Mouse (Mus musculus): ENCODE data around the gene Furin. TPM values are rescaled to one million over a fixed set of nuclear protein-coding genes. Genes with fewer than 3 reads are reported as not detected.
A peak's percentile ranks its signal among the peaks of the same experiment; 100 is the strongest.

Furin gene
- polyA plus RNA-seq, 1 experiment from 2014 or later, result 5.7 TPM

DNA sequence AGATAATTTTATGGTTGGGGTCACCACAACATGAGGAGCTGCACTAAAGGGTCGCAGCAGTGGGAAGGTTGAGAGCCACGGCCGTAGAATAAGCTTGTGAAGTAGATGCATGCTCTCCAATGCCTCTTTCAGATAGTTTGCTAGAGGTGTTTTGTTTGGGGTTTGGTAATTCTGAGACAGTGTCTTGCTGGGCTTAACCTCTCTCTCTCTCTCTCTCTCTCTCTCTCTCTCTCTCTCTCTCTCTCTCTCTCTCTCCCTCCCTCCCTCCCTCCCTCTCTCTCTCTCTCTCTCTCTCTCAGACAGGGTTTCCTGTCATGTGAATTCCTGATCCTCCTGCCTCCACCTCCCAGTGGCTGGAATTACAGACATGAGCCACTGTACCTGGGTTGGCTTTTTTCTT is 30.5 kb downstream of the Furin start:
- no peak overlapping the region for H3K9ac ChIP-seq
- no peaks in the 10 kb centered on the region for H3K9me3 ChIP-seq
- H3K4me2 ChIP-seq, result no peak overlapping the region
- H3K4me1 ChIP-seq, result peaks cover 18% of the 10 kb centered on the region
- H3K27me3 ChIP-seq (replicated peaks), result no peaks in the 10 kb centered on the region
- ATAC-seq (replicated peaks), result no peak
- 90% methylated on average over 3 of the region's 3 CpGs for WGBS
- H3K36me3 ChIP-seq (replicated peaks), result no peaks in the 10 kb centered on the region
- no peak overlapping the region for H3K27ac ChIP-seq
- no peak overlapping the region for H3K4me3 ChIP-seq

DNA sequence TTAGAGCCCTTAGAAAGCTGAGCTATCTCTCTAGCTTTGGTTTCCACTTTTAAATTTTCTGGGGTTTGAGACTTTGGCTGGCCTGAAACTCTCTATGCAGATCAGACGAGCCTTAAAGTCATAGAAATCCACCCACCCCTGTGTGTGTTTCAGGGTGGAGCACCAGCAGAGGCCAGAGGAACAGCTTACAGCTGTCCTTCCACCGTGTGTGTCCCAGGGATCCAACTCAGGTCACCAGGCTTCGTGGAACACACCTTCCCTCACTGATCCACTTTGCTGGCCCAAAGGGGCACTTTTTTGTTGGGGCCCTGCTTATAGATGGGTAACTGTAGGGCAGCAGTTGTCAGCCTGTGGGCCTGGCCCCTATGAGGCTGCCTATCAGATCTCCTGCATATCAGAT is 31.0 kb downstream of the Furin start:
- WGBS, result 69% methylated on average over 3 of the region's 3 CpGs
- Histone ChIP-seq H3K9ac (no peak overlapping the region), H3K4me3 (no peak overlapping the region), H3K27ac (no peak overlapping the region), H3K36me3 (replicated peaks) (no peaks in the 10 kb centered on the region), H3K9me3 (no peaks in the 10 kb centered on the region), H3K27me3 (replicated peaks) (no peaks in the 10 kb centered on the region), H3K4me2 (no peak overlapping the region), H3K4me1 (peaks cover 23% of the 10 kb centered on the region)
- ATAC-seq (replicated peaks), result no peak

DNA sequence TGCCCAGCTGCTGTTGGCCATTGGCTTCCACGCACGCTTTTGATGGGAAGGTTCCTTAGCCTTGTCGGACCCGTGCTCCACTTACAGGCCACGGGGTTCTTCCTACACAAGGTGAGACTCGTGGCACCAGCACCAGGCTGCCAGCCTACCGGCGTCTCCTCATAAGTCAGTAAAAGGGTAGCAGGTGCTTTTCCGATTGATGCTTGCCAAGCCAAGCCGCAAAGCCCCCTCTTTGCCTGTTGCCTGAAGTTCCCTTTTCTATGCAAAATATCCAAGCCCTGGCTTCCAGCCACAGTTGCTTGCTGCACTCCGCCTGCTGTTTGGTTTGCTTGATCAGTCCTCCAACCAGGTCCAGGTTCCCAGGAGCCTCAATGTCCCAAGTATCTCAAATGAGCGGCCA is 31.4 kb downstream of the Furin start:
- 80% methylated on average over 12 of the region's 12 CpGs for WGBS
- no peaks in the 10 kb centered on the region for H3K9me3 ChIP-seq
- H3K27ac ChIP-seq, result no peak overlapping the region
- H3K36me3 ChIP-seq (replicated peaks), result no peaks in the 10 kb centered on the region
- ATAC-seq (replicated peaks), result no peak
- H3K4me3 ChIP-seq, result no peak overlapping the region
- H3K4me2 ChIP-seq, result no peak overlapping the region
- no peaks in the 10 kb centered on the region for H3K27me3 ChIP-seq (replicated peaks)
- no peak overlapping the region for H3K9ac ChIP-seq
- peaks cover 26% of the 10 kb centered on the region for H3K4me1 ChIP-seq

DNA sequence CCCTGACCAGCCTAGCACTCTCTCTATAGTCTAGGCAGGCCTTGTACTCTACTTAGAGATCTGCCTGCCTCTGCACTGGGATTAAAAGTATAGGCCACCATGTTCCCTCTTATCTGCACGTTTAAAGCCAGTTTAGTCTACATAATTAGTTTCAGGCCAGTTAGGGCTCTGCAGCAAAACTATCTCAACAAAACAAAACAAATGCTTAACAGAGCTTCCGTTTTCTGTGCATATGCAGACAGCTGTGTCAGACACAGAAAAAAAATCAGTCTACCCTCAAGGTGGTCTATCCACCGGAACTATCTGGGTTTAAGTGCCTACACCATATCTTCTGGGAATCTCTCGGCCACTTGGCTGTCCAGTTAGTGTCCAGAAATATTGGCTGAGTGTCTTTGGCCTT is 31.9 kb downstream of the Furin start:
- ATAC-seq (replicated peaks), result no peak

DNA sequence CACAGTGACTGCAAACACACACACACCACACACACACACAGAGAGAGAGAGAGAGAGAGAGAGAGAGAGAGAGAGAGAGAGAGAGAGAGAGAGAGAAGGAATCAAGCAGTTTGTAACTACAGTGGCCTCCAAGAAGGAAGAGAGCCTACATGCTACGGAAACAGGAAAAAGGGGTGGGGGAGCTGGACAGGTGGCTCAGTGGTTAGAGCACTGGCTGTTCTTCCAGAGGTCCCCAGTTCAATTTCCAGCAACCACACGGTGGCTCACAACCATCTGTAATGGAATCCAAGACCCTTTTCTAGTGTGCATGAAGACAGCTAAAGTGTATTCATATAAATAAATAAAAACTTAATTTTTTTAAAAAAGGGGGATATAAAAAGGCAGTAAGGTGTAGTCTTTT is 32.6 kb downstream of the Furin start:
- Histone ChIP-seq H3K27me3 (replicated peaks) (no peaks in the 10 kb centered on the region), H3K4me3 (no peak overlapping the region), H3K9me3 (no peaks in the 10 kb centered on the region), H3K4me2 (no peak overlapping the region), H3K36me3 (replicated peaks) (peaks cover under 1% of the 10 kb centered on the region; the same call in 1 of the 2 replicates), H3K27ac (no peak overlapping the region), H3K4me1 (peaks cover 30% of the 10 kb centered on the region), H3K9ac (no peak overlapping the region)
- ATAC-seq (replicated peaks), result no peak
- 53% methylated on average over 2 of the region's 2 CpGs for WGBS

More for the DNA sequence above, 31.9 kb downstream of the Furin start:
- 81% methylated on average over 4 of the region's 4 CpGs for WGBS
- no peak overlapping the region for H3K27ac ChIP-seq
- no peaks in the 10 kb centered on the region for H3K9me3 ChIP-seq
- H3K4me1 ChIP-seq, result peaks cover 29% of the 10 kb centered on the region
- H3K27me3 ChIP-seq (replicated peaks), result no peaks in the 10 kb centered on the region
- H3K4me3 ChIP-seq, result no peak overlapping the region
- H3K36me3 ChIP-seq (replicated peaks), result no peaks in the 10 kb centered on the region; the same call in 1 of the 2 replicates
- H3K4me2 ChIP-seq, result no peak overlapping the region
- no peak overlapping the region for H3K9ac ChIP-seq

DNA sequence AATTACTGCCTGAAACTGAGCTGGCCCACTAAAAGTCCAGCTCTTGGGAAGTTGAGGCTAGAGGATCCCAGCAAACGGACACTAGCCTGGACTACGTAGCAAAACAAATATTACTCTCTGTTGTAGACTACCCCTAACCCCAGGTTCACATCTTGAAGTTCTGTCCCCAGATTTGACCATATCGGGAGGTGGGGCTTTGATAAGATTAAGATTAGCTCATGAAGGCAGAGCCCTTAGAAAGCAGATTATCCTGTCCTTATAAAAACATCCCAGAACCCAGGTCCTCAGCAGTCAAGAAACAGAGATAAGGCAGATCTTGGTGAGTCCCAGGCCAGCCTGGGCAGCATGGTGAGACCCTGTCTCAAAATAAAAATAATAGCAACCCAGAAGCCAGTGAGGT is 33.1 kb downstream of the Furin start:
- no peak for ATAC-seq (replicated peaks)
- no peak overlapping the region for H3K4me3 ChIP-seq
- H3K27me3 ChIP-seq (replicated peaks), result no peaks in the 10 kb centered on the region
- H3K36me3 ChIP-seq (replicated peaks), result peaks cover 6% of the 10 kb centered on the region
- 91% methylated on average over 3 of the region's 3 CpGs for WGBS
- no peak overlapping the region for H3K4me2 ChIP-seq
- H3K9ac ChIP-seq, result no peak overlapping the region
- peaks cover 30% of the 10 kb centered on the region for H3K4me1 ChIP-seq
- no peak overlapping the region for H3K27ac ChIP-seq
- H3K9me3 ChIP-seq, result no peaks in the 10 kb centered on the region

DNA sequence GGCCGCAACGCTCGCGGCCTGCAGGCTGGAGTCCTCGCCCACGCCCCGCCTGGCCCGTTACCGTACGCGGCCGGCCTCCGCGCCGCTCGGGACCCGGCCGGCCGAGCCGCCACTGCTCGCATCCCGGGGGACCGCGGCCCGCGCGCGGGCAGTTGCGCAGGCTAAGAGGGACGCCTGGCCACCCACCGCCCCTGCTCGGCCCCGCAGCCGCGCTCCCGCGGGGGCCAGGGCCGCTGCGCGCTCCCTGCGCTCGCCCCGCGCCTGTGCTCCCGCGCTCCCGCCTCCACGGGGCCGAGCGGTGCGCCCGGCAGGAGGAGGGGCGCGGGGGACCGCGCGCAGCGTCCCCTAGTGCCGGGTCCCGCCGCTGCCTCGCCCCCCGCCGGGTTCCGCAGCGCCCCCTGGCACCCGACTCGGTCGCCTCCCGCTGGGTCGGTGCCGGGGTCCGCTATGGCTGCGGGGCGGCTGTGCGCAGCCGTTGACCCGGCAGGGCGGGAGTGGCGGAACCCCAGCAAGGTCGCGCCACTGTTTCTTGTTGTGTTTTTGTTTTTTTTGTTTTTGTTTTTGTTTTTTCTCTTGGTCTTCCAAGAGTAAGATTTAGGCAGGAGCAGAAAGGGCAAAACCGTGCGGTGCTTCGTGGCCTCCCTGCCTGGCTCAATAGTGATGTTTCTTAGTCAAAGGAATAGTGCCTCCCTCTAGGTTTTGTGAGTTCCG is 34.0 kb downstream of the Furin start, which contains the start of gene Man2a2:
Gene Man2a2 (minus strand): TSS at position 335 of the 711 bp plus-strand sequence.
- H3K36me3 ChIP-seq (replicated peaks), result peaks cover 16% of the 10 kb centered on the region
- H3K4me3 ChIP-seq, result peak within 1 kb of the TSS; percentile 95
- peak within 1 kb of the TSS; percentile 53 for H3K4me2 ChIP-seq
- WGBS, result under 1% methylated on average over 60 of the region's 86 CpGs
- peak within 1 kb of the TSS; percentile 85 for H3K27ac ChIP-seq
- peak; percentile 80 for ATAC-seq (replicated peaks)
- no peaks in the 10 kb centered on the region for H3K9me3 ChIP-seq
- H3K9ac ChIP-seq, result peak within 1 kb of the TSS; percentile 92
- H3K4me1 ChIP-seq, result peaks cover 28% of the 10 kb centered on the region
- H3K27me3 ChIP-seq (replicated peaks), result no peaks in the 10 kb centered on the region

DNA sequence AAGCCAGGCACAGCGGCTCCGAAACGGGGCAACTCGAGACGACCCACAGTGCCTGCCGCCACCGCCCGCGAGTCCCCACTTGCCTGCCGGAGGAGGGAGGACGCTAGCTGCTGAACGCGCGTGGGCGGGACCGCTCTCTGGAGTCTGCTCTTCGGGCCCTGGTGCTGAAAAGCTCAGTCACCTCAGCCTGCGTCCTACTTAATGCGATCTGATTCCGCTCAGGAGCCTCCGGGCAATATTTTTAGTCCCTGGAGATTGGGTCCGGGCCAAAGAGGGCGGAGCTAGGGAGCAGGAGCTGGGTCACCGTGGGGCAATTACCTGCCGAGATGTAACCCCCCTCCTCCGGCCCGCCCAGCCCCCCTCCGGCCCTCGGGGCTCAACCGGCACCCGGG is 34.6 kb downstream of the Furin start:
- WGBS, result under 1% methylated on average over 31 of the region's 31 CpGs
- H3K4me2 ChIP-seq, result peak overlapping the region; percentile 53
- no peaks in the 10 kb centered on the region for H3K9me3 ChIP-seq
- ATAC-seq (replicated peaks), result peak; percentile 77
- peaks cover 22% of the 10 kb centered on the region for H3K4me1 ChIP-seq
- H3K27ac ChIP-seq, result peak overlapping the region; percentile 85
- peak overlapping the region; percentile 95 for H3K4me3 ChIP-seq
- no peaks in the 10 kb centered on the region for H3K27me3 ChIP-seq (replicated peaks)
- peaks cover 19% of the 10 kb centered on the region for H3K36me3 ChIP-seq (replicated peaks)
- H3K9ac ChIP-seq, result peak overlapping the region; percentile 92

DNA sequence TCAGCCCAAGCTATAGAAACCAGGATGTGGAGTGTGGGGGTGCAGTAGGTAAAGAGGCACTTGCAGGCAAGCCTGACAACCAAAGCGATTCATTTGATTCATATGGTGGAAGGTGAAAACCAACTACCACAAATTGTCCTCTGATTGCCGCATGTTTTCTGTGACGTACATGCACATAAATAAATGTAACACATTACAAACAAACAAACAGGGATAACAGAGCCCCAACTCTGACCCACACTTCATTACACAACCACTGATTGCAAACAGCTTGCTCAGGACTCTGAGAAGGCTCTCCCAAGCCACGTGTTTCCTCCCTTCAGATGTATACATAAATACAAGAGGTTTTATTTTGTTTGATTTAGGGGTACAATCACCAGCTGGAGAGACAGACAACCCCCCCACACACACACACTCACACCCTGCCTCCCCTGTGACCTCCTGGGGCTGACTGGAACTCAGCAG is 35.2 kb downstream of the Furin start:
- Histone ChIP-seq H3K9ac (peak overlapping the region; percentile 92), H3K36me3 (replicated peaks) (peaks cover 19% of the 10 kb centered on the region), H3K4me2 (peak overlapping the region; percentile 53), H3K4me3 (peak overlapping the region; percentile 95), H3K4me1 (peaks cover 21% of the 10 kb centered on the region), H3K27me3 (replicated peaks) (no peaks in the 10 kb centered on the region), H3K9me3 (no peaks in the 10 kb centered on the region), H3K27ac (peak overlapping the region; percentile 85)
- 57% methylated on average over 4 of the region's 4 CpGs for WGBS
- ATAC-seq (replicated peaks), result no peak

DNA sequence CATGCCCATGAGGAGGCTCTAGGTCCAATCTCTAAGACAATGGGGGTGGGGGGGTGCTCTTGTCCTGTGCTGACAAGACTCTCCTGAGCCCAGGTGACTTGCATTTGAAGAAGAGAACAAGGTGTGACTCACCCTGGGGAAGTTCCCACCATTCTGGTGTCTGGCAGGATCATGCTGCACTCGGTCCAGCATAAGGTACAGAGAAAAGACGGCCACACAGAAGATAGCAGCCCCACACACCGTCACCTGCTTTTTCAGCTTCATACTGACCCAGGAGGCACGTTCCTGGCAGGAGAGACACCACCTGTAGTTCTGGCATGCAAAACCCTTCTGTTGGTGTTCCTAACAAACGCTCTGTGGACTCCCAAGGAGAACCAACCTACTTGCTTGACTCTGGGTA is 35.8 kb downstream of the Furin start:
- no peak for ATAC-seq (replicated peaks)
- Histone ChIP-seq H3K4me1 (peaks cover 21% of the 10 kb centered on the region), H3K4me2 (peak overlapping the region; percentile 53), H3K9ac (0 out of 2 replicates have a peak overlapping the region, but pooled peaks have one; percentile 92), H3K36me3 (replicated peaks) (peaks cover 19% of the 10 kb centered on the region), H3K27me3 (replicated peaks) (no peaks in the 10 kb centered on the region), H3K27ac (no peak overlapping the region), H3K4me3 (peak overlapping the region; percentile 95; the same call in 1 of the 2 replicates), H3K9me3 (no peaks in the 10 kb centered on the region)
- 63% methylated on average over 5 of the region's 5 CpGs for WGBS

DNA sequence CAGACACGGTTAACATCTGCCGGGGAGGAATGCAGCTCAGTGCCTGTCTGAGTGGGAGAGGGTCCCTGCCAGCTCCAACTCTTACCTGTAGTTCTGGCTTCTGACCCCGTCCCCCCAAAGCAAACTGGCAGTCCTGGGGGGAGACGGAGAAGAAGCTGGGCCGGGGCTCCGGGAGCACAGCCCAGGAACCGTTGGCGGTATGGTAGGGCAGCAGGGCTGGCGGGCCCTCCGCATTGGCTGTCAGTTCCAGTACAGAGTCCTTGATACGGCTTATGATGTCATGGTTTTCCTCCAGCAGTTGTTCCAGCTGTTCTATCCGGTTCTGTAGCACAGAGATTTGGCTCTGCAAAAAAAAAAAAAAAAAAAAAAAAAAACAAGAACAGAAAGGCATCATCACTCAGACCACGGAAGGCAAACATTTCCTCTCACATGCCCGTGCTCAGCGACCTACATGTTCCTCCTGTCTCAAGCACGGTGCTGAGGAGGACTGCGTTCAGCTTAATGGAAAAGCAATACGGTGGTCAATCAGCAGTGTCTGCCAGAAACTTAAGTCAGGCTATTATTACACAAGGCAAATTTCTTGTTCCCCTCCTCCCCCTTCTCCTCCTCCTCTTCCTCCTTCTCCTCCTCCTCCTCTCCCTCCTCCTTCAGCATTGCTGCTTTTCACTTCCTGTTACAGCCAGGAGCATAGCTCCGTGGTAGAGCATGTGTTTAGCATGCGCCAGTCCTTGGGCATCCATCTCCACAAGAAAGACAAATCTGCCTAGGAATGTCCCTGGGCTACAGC is 36.4 kb downstream of the Furin start:
- Histone ChIP-seq H3K4me1 (peaks cover 21% of the 10 kb centered on the region), H3K27me3 (replicated peaks) (no peaks in the 10 kb centered on the region), H3K27ac (no peak overlapping the region), H3K4me3 (no peak overlapping the region), H3K9ac (0 out of 2 replicates have a peak overlapping the region, but pooled peaks have one; percentile 92), H3K36me3 (replicated peaks) (peaks cover 25% of the 10 kb centered on the region), H3K4me2 (peak overlapping the region; percentile 53), H3K9me3 (no peaks in the 10 kb centered on the region)
- 88% methylated on average over 20 of the region's 20 CpGs for WGBS
- no peak for ATAC-seq (replicated peaks)

DNA sequence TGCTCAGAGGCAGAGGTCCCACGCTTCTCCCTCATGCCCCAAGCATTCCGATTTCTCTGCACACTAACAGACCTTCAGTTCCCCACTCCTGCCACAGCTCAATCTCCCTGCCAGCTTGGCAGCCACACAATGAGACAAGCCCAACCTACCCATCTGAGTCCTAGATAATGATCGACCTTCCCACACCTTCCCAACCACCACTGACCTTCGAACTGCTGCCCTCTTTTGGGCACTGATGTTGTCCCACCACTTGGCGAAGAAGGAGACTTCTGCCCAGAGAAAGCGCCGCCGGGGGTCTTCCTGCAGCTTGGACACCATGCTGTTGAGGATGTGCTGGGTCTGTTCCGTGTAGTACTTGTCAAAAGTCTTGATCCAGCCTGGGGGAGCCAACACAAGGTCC is 37.2 kb downstream of the Furin start:
- Histone ChIP-seq H3K4me1 (peaks cover 21% of the 10 kb centered on the region), H3K36me3 (replicated peaks) (peaks cover 33% of the 10 kb centered on the region), H3K9ac (no peak overlapping the region), H3K4me2 (no peak overlapping the region), H3K9me3 (no peaks in the 10 kb centered on the region), H3K27ac (no peak overlapping the region), H3K27me3 (replicated peaks) (no peaks in the 10 kb centered on the region), H3K4me3 (no peak overlapping the region)
- 87% methylated on average over 9 of the region's 9 CpGs for WGBS
- ATAC-seq (replicated peaks), result no peak

Data from midbrain, embryonic 15.5 days (tissue).